Comparison of ENCODE assay signal across 23 mouse cellular contexts in the genomic region with DNA sequence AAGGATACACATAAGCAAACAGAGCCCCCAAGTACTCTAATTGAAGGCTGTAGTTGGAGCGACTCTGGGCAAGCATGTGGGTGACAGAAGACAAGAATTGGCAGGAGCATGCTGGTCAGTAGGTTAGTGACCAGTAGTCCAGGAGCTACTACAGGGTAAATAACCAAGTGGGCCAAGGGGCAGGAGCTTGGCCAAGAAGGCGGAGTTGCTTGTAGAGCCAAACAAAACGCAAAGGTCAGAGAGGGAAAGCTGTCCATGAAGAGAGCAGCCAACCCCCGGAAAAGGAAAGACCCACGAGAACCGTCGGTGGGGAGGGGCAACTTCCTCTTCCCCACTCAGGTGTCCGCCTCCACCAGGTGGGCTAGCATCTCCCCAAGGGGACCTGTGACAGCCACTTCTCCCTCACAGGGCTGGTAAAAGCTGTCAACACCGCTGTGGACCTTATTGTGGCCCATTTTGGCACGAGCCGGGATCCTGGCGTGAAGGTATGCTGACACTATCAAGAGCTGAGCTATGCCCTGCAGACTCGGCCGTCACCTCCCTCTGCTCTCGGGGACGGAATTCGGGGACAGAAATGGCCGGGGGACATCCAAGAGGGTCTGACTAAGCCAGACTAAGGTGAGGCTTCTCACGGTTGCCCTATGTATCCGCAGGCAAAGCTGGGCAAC. TPM values are rescaled to one million over a fixed set of nuclear protein-coding genes. Genes with fewer than 3 reads are reported as not detected.
DNase-seq lines count a peak whose midpoint lies in the region; ATAC-seq and TF ChIP-seq lines count a peak whose summit lies in the region.
"Had no signal": no experiment of that assay in that cellular context is flagged by ENCODE, and none has a peak within 500 bp of the region (broad histone marks: within the 10 kb centered on the region; RNA-seq: fewer than 3 reads in every experiment).

No protein-coding gene starts in this region.

- H3K79me2 ChIP-seq in heart, adult 2 months (replicated peaks; ENCODE audit: control insufficient read depth, insufficient read depth, low read length) = no peaks in the 10 kb centered on the region
- no peaks in the 10 kb centered on the region for H3K79me2 ChIP-seq in liver, adult 2 months (ENCODE audit: control insufficient read depth, insufficient read depth, low read length)

- no peaks in the 10 kb centered on the region for H3K27me3 ChIP-seq in heart, adult 2 months (ENCODE audit: control insufficient read depth, insufficient read depth, low read length)
- H3K27me3 ChIP-seq in liver, adult 2 months (ENCODE audit: control insufficient read depth, insufficient read depth, low read length) = no peaks in the 10 kb centered on the region
- H3K27me3 ChIP-seq in liver, embryonic 12.5 days (replicated peaks) = peaks cover 71% of the 10 kb centered on the region
- peaks cover 32% of the 10 kb centered on the region for H3K27me3 ChIP-seq in forebrain, embryonic 11.5 days (ENCODE audit: control insufficient read depth, insufficient read depth, low read length)
- H3K27me3 ChIP-seq: Patski had no signal

- intact Hi-C loops in heart, adult 2 months (cut with DNase I) = loop anchor here (5.0 kb wide), 1 partner anchor 376 kb away; a partner anchor contains a TSS
- intact Hi-C loops in heart, postnatal 25 days (cut with DNase I) = loop anchor here (5.0 kb wide), 1 partner anchor 371 kb away; no protein-coding TSS in a partner anchor

- peak overlapping the region; percentile 45 for H3K27ac ChIP-seq in heart, adult 2 months
- H3K27ac ChIP-seq in liver, adult 2 months (replicated peaks; ENCODE audit: insufficient read depth, low read depth, low read length) = peak overlapping the region; percentile 85
- H3K27ac ChIP-seq in liver, embryonic 12.5 days = no peak overlapping the region
- H3K27ac ChIP-seq in forebrain, embryonic 11.5 days (ENCODE audit: low read depth, low read length) = no peak overlapping the region
- H3K27ac ChIP-seq: embryonic facial prominence, embryonic 12.5 days; hindbrain, embryonic 14.5 days; limb, embryonic 15.5 days; macrophage; midbrain, embryonic 10.5 days; stomach, embryonic 15.5 days had no signal

- no peak overlapping the region for H3K4me3 ChIP-seq in heart, adult 2 months
- peak overlapping the region; percentile 57 for H3K4me3 ChIP-seq in liver, adult 2 months (ENCODE audit: insufficient read depth, low read depth, low read length)
- H3K4me3 ChIP-seq in liver, embryonic 12.5 days = no peak overlapping the region
- no peak overlapping the region for H3K4me3 ChIP-seq in forebrain, embryonic 11.5 days (ENCODE audit: low read depth, low read length)
- H3K4me3 ChIP-seq: embryonic facial prominence, embryonic 12.5 days; erythroblast, embryonic 14.5 days; limb, embryonic 15.5 days; midbrain, embryonic 10.5 days; stomach, embryonic 15.5 days had no signal

- TF ChIP-seq CTCF in heart, adult 2 months (IDR thresholded peaks at IDR 0.05) = no peak
- TF ChIP-seq CTCF in liver, adult 2 months (IDR thresholded peaks at IDR 0.05; ENCODE audit: low read depth, low read length) = no peak

- peaks cover 8% of the 10 kb centered on the region for H3K4me1 ChIP-seq in heart, adult 2 months (ENCODE audit: control insufficient read depth, insufficient read depth, low read length)
- peaks cover 27% of the 10 kb centered on the region for H3K4me1 ChIP-seq in liver, adult 2 months (ENCODE audit: control insufficient read depth, insufficient read depth, low read length)
- H3K4me1 ChIP-seq in liver, embryonic 12.5 days = peaks cover 16% of the 10 kb centered on the region
- H3K4me1 ChIP-seq in forebrain, embryonic 11.5 days (replicated peaks; ENCODE audit: control insufficient read depth, insufficient read depth, low read length) = peaks cover 13% of the 10 kb centered on the region

- no peak for TF ChIP-seq POLR2A in heart, adult 2 months (IDR thresholded peaks at IDR 0.05; ENCODE audit: insufficient read depth, low read depth, low read length)
- no peak for TF ChIP-seq POLR2A in liver, adult 2 months (IDR thresholded peaks at IDR 0.05; ENCODE audit: extremely low read depth, insufficient read depth, low read length)

- peaks cover 9% of the 10 kb centered on the region for H3K36me3 ChIP-seq in heart, adult 2 months (ENCODE audit: control insufficient read depth, insufficient read depth, low read length)
- peaks cover 13% of the 10 kb centered on the region for H3K36me3 ChIP-seq in liver, adult 2 months (ENCODE audit: control insufficient read depth, insufficient read depth, low read length)
- peaks cover 3% of the 10 kb centered on the region; the same call in 1 of the 2 replicates for H3K36me3 ChIP-seq in liver, embryonic 12.5 days
- peaks cover 4% of the 10 kb centered on the region; the same call in 1 of the 2 replicates for H3K36me3 ChIP-seq in forebrain, embryonic 11.5 days (ENCODE audit: control insufficient read depth, insufficient read depth, low read length)

- peak; percentile 79 for DNase-seq in adrenal gland, postnatal 10 days
- no peak for DNase-seq in adrenal gland, adult 8-10 months
- peak; percentile 62 to 65 for DNase-seq in heart, adult 2 months
- DNase-seq in heart, postnatal 25 days (ENCODE audit: low spot score) = no peak
- peak; percentile 99 for DNase-seq in liver, adult 2 months (ENCODE audit: extremely low read depth, low read depth, low spot score)
- peak; percentile 55 for DNase-seq in kidney, postnatal 10 days
- DNase-seq in forebrain, embryonic 11.5 days (ENCODE audit: low spot score) = no peak
- DNase-seq: cerebellum, adult 9-11 months; retina, postnatal 1 day had no signal

- WGBS in heart, adult 2 months = 52% methylated on average over 20 of the region's 20 CpGs
- 24% methylated on average over 20 of the region's 20 CpGs for WGBS in liver, adult 2 months
- 78% methylated on average over 20 of the region's 20 CpGs for WGBS in liver, embryonic 12.5 days (ENCODE audit: insufficient replicate concordance)
- WGBS in forebrain, embryonic 11.5 days = 94% methylated on average over 20 of the region's 20 CpGs

- H3K9ac ChIP-seq in heart, adult 2 months (ENCODE audit: low read depth, low read length) = no peak overlapping the region
- peak overlapping the region; percentile 70 for H3K9ac ChIP-seq in liver, adult 2 months (ENCODE audit: low read depth, low read length)
- H3K9ac ChIP-seq in liver, embryonic 12.5 days = no peak overlapping the region
- H3K9ac ChIP-seq in forebrain, embryonic 11.5 days (ENCODE audit: low read length) = no peak overlapping the region
- H3K9ac ChIP-seq: embryonic facial prominence, embryonic 12.5 days; hindbrain, embryonic 14.5 days; limb, embryonic 15.5 days; stomach, embryonic 15.5 days had no signal

- H3K9me3 ChIP-seq in liver, embryonic 12.5 days (replicated peaks) = no peaks in the 10 kb centered on the region
- H3K9me3 ChIP-seq in forebrain, embryonic 11.5 days (ENCODE audit: control insufficient read depth, low read length) = no peaks in the 10 kb centered on the region
- H3K9me3 ChIP-seq: embryonic facial prominence, embryonic 12.5 days; limb, embryonic 15.5 days; midbrain, embryonic 10.5 days; stomach, embryonic 15.5 days had no signal

- TF ChIP-seq EP300 in heart, adult 2 months (IDR thresholded peaks at IDR 0.05; ENCODE audit: insufficient read depth, low read depth, low read length) = no peak

- no peak for ATAC-seq in liver, embryonic 12.5 days
- no peak for ATAC-seq in forebrain, embryonic 11.5 days (replicated peaks; ENCODE audit: low FRiP score)
- ATAC-seq: CD4-positive, CD25-positive, alpha-beta regulatory T cell, adult 4 months; forebrain, embryonic 14.5 days; Patski had no signal

- H3K4me2 ChIP-seq in liver, embryonic 12.5 days = no peak overlapping the region
- no peak overlapping the region for H3K4me2 ChIP-seq in forebrain, embryonic 11.5 days (ENCODE audit: low read depth, low read length, severe bottlenecking)
- H3K4me2 ChIP-seq: embryonic facial prominence, embryonic 12.5 days; hindbrain, embryonic 14.5 days; limb, embryonic 15.5 days; stomach, embryonic 15.5 days had no signal

RNA-seq across cellular contexts. Expression of a gene that starts 5.5 kb away (rescaled TPM):
- total RNA-seq in adrenal gland, postnatal 10 days (2021) = under 1 TPM; 0.27 to 0.97 TPM
- not detected for total RNA-seq in adrenal gland, adult 8-10 months (2022)
- not detected for total RNA-seq in heart, adult 2 months (2021)
- 1.4 TPM in 1 of 2 replicates, not detected in the other for polyA plus RNA-seq in heart, adult 2 months (2012; rRNA removed)
- not detected for total RNA-seq in heart, postnatal 25 days (2021)
- not detected in 2 replicates for total RNA-seq in liver, adult 2 months (2014; rRNA removed)
- polyA plus RNA-seq in liver, adult 2 months (2012; rRNA removed) = not detected in 2 replicates
- polyA plus RNA-seq in liver, embryonic 12.5 days (2016; fragmentation: Nextera tagmentation; extraction: Ambion mirVana) = not detected in 2 replicates
- 0.28 and 0.31 TPM in 2 replicates for polyA plus RNA-seq in forebrain, embryonic 11.5 days (2014; fragmentation: Nextera tagmentation; extraction: Ambion mirVana)
- total RNA-seq: heart, adult 8-10 months; neutrophil, adult 5-6 weeks had no signal
- polyA plus RNA-seq: CD4-positive, CD25-positive, alpha-beta regulatory T cell, adult 4 months; macrophage had no signal

RNA-seq across cellular contexts. Expression of a gene that starts 18.3 kb away (rescaled TPM):
- total RNA-seq in adrenal gland, postnatal 10 days (2021) = 10 to 100 TPM; 55.3 to 58.2 TPM
- total RNA-seq in adrenal gland, adult 8-10 months (2022) = 10 to 100 TPM; 55.1 to 64.9 (median 59.3) TPM
- total RNA-seq in heart, adult 2 months (2021) = 10 to 100 TPM; 36.6 to 37.5 TPM
- polyA plus RNA-seq in heart, adult 2 months (2012; rRNA removed) = 51.5 and 52.6 TPM in 2 replicates
- total RNA-seq in heart, postnatal 25 days (2021) = 10 to 100 TPM; 33.1 to 34.4 TPM
- 3.0 and 3.2 TPM in 2 replicates for total RNA-seq in liver, adult 2 months (2014; rRNA removed)
- 25.0 and 28.3 TPM in 2 replicates for polyA plus RNA-seq in liver, adult 2 months (2012; rRNA removed)
- 2.8 and 3.2 TPM in 2 replicates for polyA plus RNA-seq in liver, embryonic 12.5 days (2016; fragmentation: Nextera tagmentation; extraction: Ambion mirVana)
- polyA plus RNA-seq in forebrain, embryonic 11.5 days (2014; fragmentation: Nextera tagmentation; extraction: Ambion mirVana) = 9.3 and 10.7 TPM in 2 replicates

RNA-seq across cellular contexts. Expression of a gene that starts 31.0 kb away (rescaled TPM):
- 1 to 10 TPM; 1.9 to 3.2 TPM for total RNA-seq in adrenal gland, postnatal 10 days (2021)
- total RNA-seq in adrenal gland, adult 8-10 months (2022) = 1 to 10 TPM; 1.6 to 5.6 (median 4.9) TPM
- total RNA-seq in heart, adult 2 months (2021) = 1 to 10 TPM in 1 of 2 experiments, under 1 TPM in 1; 0.97 to 1.0 TPM
- polyA plus RNA-seq in heart, adult 2 months (2012; rRNA removed) = 1.8 and 4.8 TPM in 2 replicates
- total RNA-seq in heart, postnatal 25 days (2021) = under 1 TPM; 0.81 to 0.87 TPM
- 2.8 and 3.6 TPM in 2 replicates for total RNA-seq in liver, adult 2 months (2014; rRNA removed)
- 1.3 and 4.9 TPM in 2 replicates for polyA plus RNA-seq in liver, adult 2 months (2012; rRNA removed)
- 1.1 TPM in 2 replicates for polyA plus RNA-seq in liver, embryonic 12.5 days (2016; fragmentation: Nextera tagmentation; extraction: Ambion mirVana)
- polyA plus RNA-seq in forebrain, embryonic 11.5 days (2014; fragmentation: Nextera tagmentation; extraction: Ambion mirVana) = 2.6 and 4.8 TPM in 2 replicates
- total RNA-seq: midbrain, postnatal 0 days had no signal

RNA-seq across cellular contexts. Expression of a gene that starts 41.6 kb away (rescaled TPM):
- total RNA-seq in adrenal gland, postnatal 10 days (2021) = 10 to 100 TPM; 29.9 to 32.1 TPM
- 10 to 100 TPM; 38.8 to 46.9 (median 43.2) TPM for total RNA-seq in adrenal gland, adult 8-10 months (2022)
- total RNA-seq in heart, adult 2 months (2021) = 10 to 100 TPM; 43.5 to 45.3 TPM
- polyA plus RNA-seq in heart, adult 2 months (2012; rRNA removed) = 27.2 and 27.5 TPM in 2 replicates
- 10 to 100 TPM; 35.3 to 49.1 TPM for total RNA-seq in heart, postnatal 25 days (2021)
- 14.2 and 15.9 TPM in 2 replicates for total RNA-seq in liver, adult 2 months (2014; rRNA removed)
- polyA plus RNA-seq in liver, adult 2 months (2012; rRNA removed) = 17.2 and 17.5 TPM in 2 replicates
- polyA plus RNA-seq in liver, embryonic 12.5 days (2016; fragmentation: Nextera tagmentation; extraction: Ambion mirVana) = 1.7 and 1.9 TPM in 2 replicates
- 11.6 and 12.4 TPM in 2 replicates for polyA plus RNA-seq in forebrain, embryonic 11.5 days (2014; fragmentation: Nextera tagmentation; extraction: Ambion mirVana)
- polyA plus RNA-seq: CD4-positive, CD25-positive, alpha-beta regulatory T cell, adult 4 months had no signal

Comparison
In these comparisons a context has a peak if more than half of its experiments do, and no peak if none do; other contexts are left out.
1. DNase-seq: peak in adrenal gland, postnatal 10 days (single experiment), heart, adult 2 months (2 of 2), liver, adult 2 months (single experiment) and kidney, postnatal 10 days (single experiment); none in adrenal gland, adult 8-10 months (single experiment), heart, postnatal 25 days (single experiment) and forebrain, embryonic 11.5 days (single experiment).
2. H3K27ac ChIP-seq: peak in heart, adult 2 months (single experiment) and liver, adult 2 months (single experiment); none in liver, embryonic 12.5 days (single experiment) and forebrain, embryonic 11.5 days (single experiment).